Mouse (Mus musculus) heart, postnatal 4 days (tissue): ENCODE data around the gene Ttc29. TPM values are rescaled to one million over a fixed set of nuclear protein-coding genes. Genes with fewer than 3 reads are reported as not detected.

Source experiments
- DNase-seq: peaks from one replicate; pipeline ENCODE4 v3.0.0; 2021
- total RNA-seq, 2 experiments: library from RNA; stranded (reverse); gene quantifications; 2 replicates each; pipeline ENCODE4 v1.2.3; 2021

Ttc29 gene
- total RNA-seq, 2 experiments from 2014 or later = not detected

DNA sequence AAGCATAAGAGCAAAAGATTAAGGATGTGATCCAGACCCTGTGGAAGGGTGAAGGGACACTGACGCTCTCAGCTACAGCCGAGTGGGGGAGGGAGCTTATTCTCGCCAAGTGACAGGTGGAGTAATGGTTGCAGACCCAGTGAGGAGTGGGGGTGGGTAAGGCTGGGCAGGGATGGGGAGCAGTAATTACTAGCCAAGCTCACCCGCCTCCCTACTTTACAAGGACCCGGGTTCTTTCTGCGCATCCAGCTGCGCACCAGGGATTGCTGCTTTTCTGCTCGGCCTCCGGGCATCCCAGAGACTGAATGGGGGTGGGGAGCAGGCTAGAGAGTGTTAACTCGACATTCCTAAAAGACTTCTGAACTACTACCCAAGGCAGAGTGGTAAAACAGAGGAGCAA is 213.4 kb downstream of the Ttc29 start:
- no peak for DNase-seq

DNA sequence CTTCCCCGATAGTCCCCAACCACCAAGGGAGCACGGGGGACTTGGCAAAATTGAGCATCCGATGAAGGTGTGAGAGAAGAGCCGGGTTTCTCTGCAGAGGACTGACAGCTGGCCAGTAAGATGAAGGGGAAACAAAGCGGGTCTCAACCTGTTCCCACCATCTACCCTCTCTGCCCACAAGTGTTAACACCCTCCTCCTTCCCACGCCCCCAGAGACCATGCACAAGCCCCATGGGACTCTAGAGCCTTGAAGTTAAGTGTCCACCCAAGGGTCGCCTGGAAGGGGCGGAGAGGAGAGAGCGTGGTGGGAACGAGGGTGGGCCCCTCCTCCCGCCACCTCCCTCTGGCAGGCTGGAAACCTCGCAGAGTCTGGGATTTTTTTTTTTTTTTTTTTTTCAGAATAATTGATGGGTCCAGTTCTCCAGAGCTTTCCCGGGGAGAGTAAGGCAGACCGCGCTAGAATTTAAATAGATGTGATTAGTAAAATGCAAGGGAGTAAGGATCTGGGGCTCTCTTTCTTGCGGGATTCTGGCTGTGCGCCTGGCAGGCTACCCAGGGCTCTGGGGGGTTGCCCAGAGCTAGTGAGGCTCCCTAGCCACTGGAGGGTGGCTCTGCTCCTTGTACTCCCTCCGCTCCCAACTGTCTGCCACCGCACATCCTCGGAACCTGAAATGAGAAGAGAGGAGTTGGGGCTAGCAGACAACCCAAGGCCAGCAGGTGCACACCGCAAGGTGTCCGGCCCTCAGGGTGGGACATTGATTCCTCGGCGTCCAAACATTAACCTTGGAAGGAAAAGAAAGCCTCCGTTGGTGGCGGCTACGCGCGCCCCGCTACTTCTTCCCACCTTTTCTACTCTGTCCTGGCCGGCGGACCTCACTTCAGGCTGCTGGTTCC is 214.0 kb downstream of the Ttc29 start:
- no peak for DNase-seq

DNA sequence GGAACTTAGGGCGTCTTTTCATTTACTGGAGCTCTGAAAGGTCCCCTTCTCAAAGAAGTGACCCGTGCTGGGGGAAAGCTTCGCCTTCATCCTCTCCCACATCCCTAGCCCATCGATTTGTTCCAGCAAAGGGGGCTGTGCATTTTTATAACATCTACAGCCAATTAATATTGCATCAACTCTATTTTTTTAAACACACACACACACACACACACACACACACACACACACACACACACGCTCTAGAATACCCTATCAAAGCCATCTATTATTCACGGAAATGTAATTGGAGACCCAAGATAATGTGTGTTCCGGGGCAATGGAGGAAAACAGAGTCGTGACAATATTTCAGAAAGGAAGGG is 214.7 kb downstream of the Ttc29 start:
- DNase-seq = no peak

DNA sequence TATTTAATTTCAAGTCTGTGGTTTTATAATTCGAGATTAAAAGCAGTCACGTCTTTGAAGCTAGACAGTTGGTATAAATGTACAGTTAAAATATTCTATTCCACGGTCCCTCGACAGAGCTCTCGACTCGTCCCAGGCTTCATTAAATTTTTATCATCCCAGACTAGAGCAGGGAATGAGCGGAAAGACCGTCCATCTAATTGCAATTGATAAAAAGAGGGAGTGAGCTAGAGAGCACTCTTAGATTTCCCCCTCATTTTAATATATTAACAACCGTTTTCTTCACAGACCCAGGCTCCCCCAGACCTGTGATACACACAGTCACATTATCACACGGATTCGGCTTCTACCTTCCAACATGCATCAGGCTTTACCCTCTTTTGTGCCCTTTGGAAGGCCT is 215.1 kb downstream of the Ttc29 start:
- DNase-seq = no peak

DNA sequence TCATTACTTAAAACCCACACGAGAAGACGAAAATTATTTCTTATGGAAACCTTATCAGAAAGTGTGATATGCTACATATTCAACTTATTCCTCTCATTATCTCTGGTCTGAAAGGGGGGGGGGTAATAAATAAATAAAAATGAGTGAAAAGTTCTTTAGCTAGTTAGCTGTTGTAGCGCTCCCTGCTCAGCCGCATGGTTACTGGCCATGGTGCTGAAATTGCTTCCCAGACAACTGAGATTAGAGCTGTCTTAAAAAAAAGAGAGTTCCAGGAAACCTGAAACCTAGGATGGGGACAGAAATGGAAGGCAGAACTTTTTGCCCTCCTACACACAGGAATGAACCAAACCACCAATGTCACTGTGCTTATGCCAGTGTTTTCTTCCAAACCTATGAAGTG is 218.3 kb downstream of the Ttc29 start:
- peak; percentile 73 for DNase-seq

DNA sequence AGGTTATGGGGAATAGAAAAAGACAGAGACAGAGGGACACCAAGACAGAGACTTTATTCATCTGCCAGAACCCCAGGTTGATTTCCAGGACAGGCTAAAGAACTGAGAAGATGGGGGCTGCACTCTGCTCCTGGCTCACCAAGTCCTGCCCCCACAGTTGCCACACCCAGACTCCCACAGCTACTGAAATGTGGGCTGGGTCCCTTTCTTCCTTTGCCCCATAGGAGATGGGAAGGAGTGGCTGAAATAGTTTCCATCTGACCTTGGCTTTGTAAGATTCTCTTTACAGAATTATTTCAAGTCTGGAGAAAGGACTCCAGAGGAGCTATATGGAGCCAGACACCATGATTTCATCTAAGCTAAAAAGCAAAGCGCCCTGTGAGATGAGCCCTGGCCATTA is 219.4 kb downstream of the Ttc29 start:
- no peak for DNase-seq

DNA sequence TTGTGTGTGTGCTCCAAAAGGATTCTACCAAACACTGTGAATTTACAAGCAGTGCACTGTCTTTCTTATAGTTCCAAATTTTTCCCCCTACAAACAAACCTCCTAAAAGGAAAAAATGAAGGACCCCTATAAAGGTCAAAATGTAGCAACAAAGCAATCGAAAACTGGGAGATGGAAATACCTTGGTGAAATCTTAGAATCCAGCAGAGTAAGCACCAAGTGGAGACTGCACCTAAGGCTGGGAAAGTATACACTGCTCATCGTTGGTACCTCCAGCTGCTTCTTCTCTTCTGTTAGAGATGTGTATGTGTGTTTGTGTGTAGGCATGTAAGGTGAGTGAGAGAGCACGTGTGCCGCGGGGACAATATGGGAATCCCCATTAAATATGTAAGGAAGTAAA is 220.2 kb downstream of the Ttc29 start:
- no peak for DNase-seq

DNA sequence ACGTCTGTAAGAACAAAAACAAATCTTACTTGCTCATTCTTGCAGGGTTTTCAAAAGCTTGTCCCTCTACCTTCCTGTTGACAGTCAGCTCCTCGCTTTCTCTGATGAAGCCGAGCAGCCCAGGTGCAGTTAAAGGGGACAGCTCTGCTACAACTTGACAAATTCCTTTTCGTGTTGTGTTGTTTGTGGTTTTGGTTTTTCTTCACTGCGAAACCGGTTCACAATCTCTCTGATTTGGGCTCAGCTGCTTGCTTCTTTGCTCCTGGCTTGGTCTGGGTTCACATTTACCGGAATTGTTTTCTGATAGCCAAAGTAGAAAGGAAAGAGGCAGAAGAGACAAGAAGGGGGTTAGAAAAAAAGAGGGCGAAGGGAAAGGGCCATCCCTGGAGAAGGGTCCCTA is 221.2 kb downstream of the Ttc29 start:
- DNase-seq = no peak

DNA sequence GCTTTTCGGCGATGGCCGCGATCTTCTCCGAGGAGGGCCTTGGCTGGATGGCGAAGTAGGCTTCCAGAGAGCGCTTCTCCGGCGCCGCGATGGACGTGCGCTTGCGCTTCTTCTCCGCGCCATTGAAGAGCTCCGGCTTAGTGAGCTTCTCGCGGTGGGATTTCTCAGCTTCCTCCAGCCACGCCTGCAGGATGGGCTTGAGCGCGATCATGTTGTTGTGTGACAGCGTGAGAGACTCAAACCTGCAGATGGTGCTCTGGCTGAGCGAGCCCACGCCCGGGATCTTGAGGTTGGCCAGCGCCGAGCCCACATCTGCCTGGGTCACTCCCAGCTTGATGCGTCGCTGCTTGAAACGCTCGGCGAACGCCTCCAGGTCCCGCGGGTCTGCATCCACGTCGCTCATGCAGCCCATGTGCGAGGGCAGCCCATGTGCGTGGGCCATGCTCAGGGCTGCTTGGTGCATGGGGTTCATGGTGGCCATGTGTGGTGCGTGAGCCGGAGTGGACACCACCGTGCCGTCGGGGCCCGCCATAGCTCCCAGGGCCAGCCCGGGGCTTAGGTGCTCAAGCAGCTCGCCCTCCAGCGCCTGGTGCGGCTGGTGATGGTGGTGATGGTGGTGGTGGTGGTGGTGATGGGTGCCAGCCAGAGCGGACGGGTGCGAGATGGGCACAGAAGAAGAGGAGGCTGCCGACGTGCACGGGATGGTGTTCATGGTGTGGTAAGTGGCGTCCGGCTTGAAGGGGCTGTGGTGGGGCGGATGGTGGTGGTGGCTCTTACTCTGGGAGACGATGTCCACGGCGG is 221.9 kb downstream of the Ttc29 start:
- DNase-seq = no peak

DNA sequence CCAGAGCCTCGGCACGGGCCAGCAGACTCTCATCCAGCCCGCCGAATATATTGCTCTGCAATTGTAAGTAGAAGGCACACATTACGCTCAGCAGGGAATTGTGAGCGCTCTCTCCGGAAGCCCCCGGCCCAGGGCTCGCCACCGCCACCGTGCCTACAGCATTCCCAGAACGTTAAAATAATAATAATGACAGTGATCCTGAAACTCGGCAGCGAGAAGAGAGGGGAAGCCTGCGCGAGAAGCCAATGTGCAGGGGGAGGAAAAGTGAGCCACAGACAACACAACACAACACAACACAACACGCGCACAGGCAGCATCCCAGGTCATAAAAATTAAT is 222.5 kb downstream of the Ttc29 start:
- no peak for DNase-seq

DNA sequence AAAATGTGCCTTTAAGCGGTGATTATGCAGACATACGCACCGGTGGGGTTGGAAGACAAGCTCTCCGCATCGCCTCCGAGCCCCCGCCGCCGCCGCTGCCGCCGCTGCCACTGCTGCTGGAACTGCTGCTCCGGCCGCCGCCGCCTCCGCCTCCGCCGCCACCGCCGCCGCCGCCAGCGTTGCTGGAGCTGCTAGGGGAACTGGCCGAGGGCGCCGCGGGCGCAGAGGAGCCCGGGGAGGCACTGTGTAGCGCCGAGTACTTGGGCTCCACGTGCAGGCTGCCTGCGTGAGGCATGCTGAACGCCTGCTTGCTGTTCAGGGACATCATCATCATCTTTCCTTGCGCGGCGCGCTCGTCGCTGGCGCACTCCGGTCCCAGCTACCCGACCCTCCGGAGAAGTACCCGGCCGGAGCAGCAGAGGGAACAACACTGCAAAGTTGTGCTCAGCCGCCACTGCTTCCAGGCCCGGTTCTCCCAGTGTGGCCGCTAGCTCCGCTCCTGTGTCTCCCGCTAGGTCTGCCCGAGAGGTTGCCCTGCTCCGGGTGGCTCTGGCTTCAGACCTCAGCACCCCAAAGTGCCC is 223.1 kb downstream of the Ttc29 start, which contains the start of gene Pou4f2:
Gene Pou4f2 (minus strand): TSS at position 575 of the 581 bp plus-strand sequence.
- DNase-seq = peak; percentile 14

DNA sequence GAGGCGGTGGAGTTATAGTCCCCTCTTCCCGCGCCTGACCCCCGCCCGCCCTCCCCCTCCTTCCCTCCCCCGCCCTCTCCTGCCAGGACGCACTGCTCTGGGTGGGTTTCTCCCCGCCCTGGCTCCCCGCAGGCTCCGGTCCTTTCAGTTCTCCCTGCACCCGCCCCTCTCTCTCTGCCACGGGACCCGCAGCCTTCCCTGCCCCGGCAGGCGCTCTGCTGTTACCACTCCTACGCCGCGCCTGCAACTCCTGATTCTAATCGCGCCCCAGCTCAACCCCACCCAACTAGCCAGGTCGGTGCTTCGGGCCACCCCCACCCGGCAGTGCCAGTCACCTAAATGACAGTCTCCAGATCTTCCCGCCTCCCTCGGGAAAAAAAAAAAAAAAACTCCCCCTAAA is 223.6 kb downstream of the Ttc29 start:
- no peak for DNase-seq

DNA sequence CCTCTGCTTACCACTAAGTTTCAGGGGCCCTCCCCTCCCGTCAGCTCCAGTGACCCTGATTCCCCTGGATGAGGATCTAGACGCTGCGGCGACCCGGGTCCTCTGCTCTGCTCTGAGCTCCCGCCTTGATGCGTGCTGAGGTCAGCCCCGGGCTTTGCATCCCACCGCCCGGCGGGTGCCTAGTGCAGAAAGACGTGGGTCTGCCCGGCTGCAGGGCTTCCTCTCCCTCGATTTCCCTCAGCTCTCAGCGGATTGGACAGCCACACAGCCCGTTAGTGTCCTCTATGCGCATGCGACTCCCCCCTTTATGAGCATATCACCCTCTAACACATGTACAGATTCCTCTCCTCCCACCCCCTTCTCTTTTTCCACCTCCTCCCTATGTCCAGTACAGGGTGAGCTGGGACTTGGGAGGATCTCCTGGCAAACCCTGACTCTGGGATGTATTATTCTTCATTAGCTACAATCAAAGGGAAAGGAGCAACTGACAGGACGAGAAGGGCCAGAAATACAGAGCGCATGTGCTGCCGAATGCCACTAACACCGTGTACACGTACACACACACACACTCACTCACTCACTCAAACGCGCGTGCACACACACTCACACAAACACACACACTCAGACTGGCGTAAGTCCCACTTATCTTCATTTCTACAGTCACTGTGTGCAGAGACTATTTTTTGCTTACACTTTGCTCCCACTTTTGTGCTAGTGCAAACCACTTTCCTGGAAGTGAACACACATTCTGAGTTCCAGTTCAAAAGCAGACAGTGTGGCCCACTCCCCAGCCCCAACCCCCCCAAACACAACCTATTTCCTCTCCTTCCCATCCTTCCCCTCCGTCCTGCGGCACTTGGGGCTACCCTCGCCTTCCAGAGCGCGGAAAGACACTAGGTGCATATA is 224.3 kb downstream of the Ttc29 start:
- no peak for DNase-seq

DNA sequence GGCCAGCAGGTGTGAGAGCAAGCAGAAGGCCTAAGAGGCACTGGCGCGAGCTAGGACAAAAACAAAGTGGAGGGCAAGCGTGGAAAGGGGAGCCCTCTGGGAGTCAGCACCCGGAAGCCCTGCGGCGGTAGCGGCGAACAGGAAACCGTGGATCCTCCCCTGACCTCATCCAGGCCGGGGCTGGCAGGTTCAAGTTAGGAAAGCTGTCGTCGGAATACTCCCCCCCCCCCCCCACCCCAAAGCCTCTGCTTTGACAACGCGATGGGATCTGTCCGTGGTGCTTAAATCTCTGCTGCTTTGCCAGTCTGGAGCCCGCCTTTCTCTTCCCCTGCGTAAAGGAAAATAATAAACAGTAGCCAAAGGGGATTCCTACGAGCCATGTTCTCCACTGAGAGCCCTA is 225.0 kb downstream of the Ttc29 start:
- peak; percentile 74 for DNase-seq

DNA sequence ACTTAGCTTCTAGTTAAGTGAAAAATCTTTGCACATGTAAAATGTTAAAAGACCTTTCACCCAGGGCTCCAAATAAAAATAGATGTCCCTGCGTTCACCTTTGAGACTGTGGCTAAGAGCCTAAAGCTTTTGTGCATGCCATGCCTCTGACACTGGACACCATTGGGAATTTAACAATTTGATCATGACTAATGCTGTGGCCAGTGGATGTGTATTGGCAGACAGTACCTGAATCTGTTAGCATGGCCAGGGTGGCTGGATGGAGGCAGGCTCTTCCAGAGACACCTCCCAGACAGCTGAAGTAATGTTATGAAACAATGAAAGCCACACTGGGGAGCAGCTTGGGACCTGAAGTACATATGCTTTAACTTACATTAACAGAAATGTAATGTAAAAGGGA is 229.7 kb downstream of the Ttc29 start:
- DNase-seq = no peak

Other genes with a start within 250 kb of the Ttc29 start
- gene Pou4f2, start 223.3 kb downstream of the Ttc29 start, total RNA-seq = not detected